In genomic region chr7:27797906-27798811, GRCm38 (mm10) we compare ENCODE assay signal across 10 mouse cellular contexts. TPM values are rescaled to one million over a fixed set of nuclear protein-coding genes. Genes with fewer than 3 reads are reported as not detected.
DNase-seq lines count a peak whose midpoint lies in the region; ATAC-seq lines count a peak whose summit lies in the region.
"Had no signal": no experiment of that assay in that cellular context is flagged by ENCODE, and none has a peak within 500 bp of the region (broad histone marks: within the 10 kb centered on the region; RNA-seq: fewer than 3 reads in every experiment).

No protein-coding gene starts in this region.

- peak overlapping the region; percentile 40 for H3K4me2 ChIP-seq in heart, embryonic 16.5 days (ENCODE audit: low read depth, low read length)
- H3K4me2 ChIP-seq in forebrain, embryonic 16.5 days (ENCODE audit: low read length): no peak overlapping the region
- peak overlapping the region; percentile 33 for H3K4me2 ChIP-seq in midbrain, embryonic 13.5 days (replicated peaks)

- H3K4me3 ChIP-seq in heart, embryonic 16.5 days (ENCODE audit: low read length): no peak overlapping the region
- H3K4me3 ChIP-seq in forebrain, embryonic 16.5 days (replicated peaks; ENCODE audit: low read length): no peak overlapping the region
- no peak overlapping the region for H3K4me3 ChIP-seq in midbrain, embryonic 13.5 days (replicated peaks)

- no peak overlapping the region for H3K9ac ChIP-seq in heart, embryonic 16.5 days (ENCODE audit: low read length)
- no peak overlapping the region for H3K9ac ChIP-seq in forebrain, embryonic 16.5 days (replicated peaks; ENCODE audit: low read depth, low read length)
- H3K9ac ChIP-seq in midbrain, embryonic 13.5 days (replicated peaks): no peak overlapping the region

- DNase-seq in heart, postnatal 14 days: no peak
- peak; percentile 20 for DNase-seq in WW6 (ENCODE audit: low read depth, low spot score)
- DNase-seq in right cerebral cortex, postnatal 25 days: no peak
- no peak for DNase-seq in cerebellum, postnatal 4 days (ENCODE audit: low spot score in 2 of 2)
- DNase-seq: gastrocnemius, postnatal 14 days; spleen, adult 18-20 months had no signal

- WGBS in heart, embryonic 16.5 days: 26% methylated on average over 8 of the region's 8 CpGs
- 16% methylated on average over 8 of the region's 8 CpGs for WGBS in forebrain, embryonic 16.5 days
- WGBS in midbrain, embryonic 13.5 days: 15% methylated on average over 8 of the region's 8 CpGs

- peaks cover 5% of the 10 kb centered on the region; the same call in 1 of the 2 replicates for H3K9me3 ChIP-seq in heart, embryonic 16.5 days (replicated peaks; ENCODE audit: control insufficient read depth, low read length)
- no peaks in the 10 kb centered on the region for H3K9me3 ChIP-seq in forebrain, embryonic 16.5 days (ENCODE audit: control insufficient read depth, low read length)
- no peaks in the 10 kb centered on the region for H3K9me3 ChIP-seq in midbrain, embryonic 13.5 days

- no peaks in the 10 kb centered on the region for H3K27me3 ChIP-seq in heart, embryonic 16.5 days (ENCODE audit: control insufficient read depth, insufficient read depth, low read length)
- H3K27me3 ChIP-seq in forebrain, embryonic 16.5 days (replicated peaks; ENCODE audit: control insufficient read depth, insufficient read depth, low read length): no peaks in the 10 kb centered on the region
- no peaks in the 10 kb centered on the region for H3K27me3 ChIP-seq in midbrain, embryonic 13.5 days

- H3K27ac ChIP-seq in heart, embryonic 16.5 days (ENCODE audit: low read length): no peak overlapping the region
- H3K27ac ChIP-seq in forebrain, embryonic 16.5 days (ENCODE audit: low read length): peak overlapping the region; percentile 23; the same call in 1 of the 2 replicates
- H3K27ac ChIP-seq in midbrain, embryonic 13.5 days: peak overlapping the region; percentile 73

- H3K36me3 ChIP-seq in heart, embryonic 16.5 days (ENCODE audit: control insufficient read depth, insufficient read depth): no peaks in the 10 kb centered on the region
- H3K36me3 ChIP-seq in forebrain, embryonic 16.5 days (ENCODE audit: control insufficient read depth, insufficient read depth): no peaks in the 10 kb centered on the region
- H3K36me3 ChIP-seq in midbrain, embryonic 13.5 days: no peaks in the 10 kb centered on the region

- ATAC-seq in heart, embryonic 16.5 days (replicated peaks; ENCODE audit: extremely low read depth, insufficient read depth, low FRiP score): peak; percentile 67
- peak; percentile 58 for ATAC-seq in forebrain, embryonic 16.5 days
- ATAC-seq in midbrain, embryonic 13.5 days: peak; percentile 90
- no peak for ATAC-seq in activated CD4-positive, CD25-positive, alpha-beta regulatory T cell, adult 4 months

- peaks cover 2% of the 10 kb centered on the region; the same call in 1 of the 2 replicates for H3K4me1 ChIP-seq in heart, embryonic 16.5 days (ENCODE audit: control insufficient read depth, insufficient read depth, low read length)
- H3K4me1 ChIP-seq in forebrain, embryonic 16.5 days (replicated peaks; ENCODE audit: control insufficient read depth, insufficient read depth, low read length): peaks cover 6% of the 10 kb centered on the region; the same call in 1 of the 2 replicates
- H3K4me1 ChIP-seq in midbrain, embryonic 13.5 days (replicated peaks): peaks cover 17% of the 10 kb centered on the region

- intact Hi-C loops in heart, postnatal 14 days (cut with DNase I): no loop called here

RNA-seq across cellular contexts. Expression of gene Zfp626, which starts 8.8 kb away (rescaled TPM):
- 1.2 and 1.4 TPM in 2 replicates for polyA plus RNA-seq in heart, embryonic 16.5 days (2015; fragmentation: Nextera tagmentation; extraction: Ambion mirVana)
- 1 to 10 TPM; 5.0 to 5.4 TPM for total RNA-seq in heart, postnatal 14 days (2021)
- polyA plus RNA-seq in forebrain, embryonic 16.5 days (2015; fragmentation: Nextera tagmentation; extraction: Ambion mirVana): 2.4 and 2.7 TPM in 2 replicates
- 2.6 and 2.8 TPM in 2 replicates for polyA plus RNA-seq in midbrain, embryonic 13.5 days (2015; fragmentation: Nextera tagmentation; extraction: Ambion mirVana)
- polyA plus RNA-seq in activated CD4-positive, CD25-positive, alpha-beta regulatory T cell, adult 4 months (2017; shearing (Covaris generic)): 1 to 10 TPM; 5.5 to 7.3 TPM

RNA-seq across cellular contexts. Expression of gene Zfp59, which starts 40.2 kb away (rescaled TPM):
- polyA plus RNA-seq in heart, embryonic 16.5 days (2015; fragmentation: Nextera tagmentation; extraction: Ambion mirVana): 5.4 and 5.7 TPM in 2 replicates
- total RNA-seq in heart, postnatal 14 days (2021): 1 to 10 TPM; 2.1 to 2.5 TPM
- polyA plus RNA-seq in forebrain, embryonic 16.5 days (2015; fragmentation: Nextera tagmentation; extraction: Ambion mirVana): 12.2 and 14.0 TPM in 2 replicates
- polyA plus RNA-seq in midbrain, embryonic 13.5 days (2015; fragmentation: Nextera tagmentation; extraction: Ambion mirVana): 12.0 and 12.1 TPM in 2 replicates
- 1 to 10 TPM; 5.2 to 5.6 TPM for polyA plus RNA-seq in activated CD4-positive, CD25-positive, alpha-beta regulatory T cell, adult 4 months (2017; shearing (Covaris generic))

RNA-seq across cellular contexts. Expression of gene Zfp607a, which starts 59.2 kb away (rescaled TPM):
- polyA plus RNA-seq in heart, embryonic 16.5 days (2015; fragmentation: Nextera tagmentation; extraction: Ambion mirVana): 4.2 and 4.3 TPM in 2 replicates
- total RNA-seq in heart, postnatal 14 days (2021): 1 to 10 TPM; 3.3 to 4.0 TPM
- polyA plus RNA-seq in forebrain, embryonic 16.5 days (2015; fragmentation: Nextera tagmentation; extraction: Ambion mirVana): 1.9 and 2.1 TPM in 2 replicates
- polyA plus RNA-seq in midbrain, embryonic 13.5 days (2015; fragmentation: Nextera tagmentation; extraction: Ambion mirVana): 1.4 and 2.0 TPM in 2 replicates
- 1 to 10 TPM; 7.0 to 9.5 TPM for polyA plus RNA-seq in activated CD4-positive, CD25-positive, alpha-beta regulatory T cell, adult 4 months (2017; shearing (Covaris generic))
